ENCODE assay signal across 16 mouse cellular contexts in genomic region chr10:3697500-3697899, GRCm38 (mm10). TPM values are rescaled to one million over a fixed set of nuclear protein-coding genes. Genes with fewer than 3 reads are reported as not detected.
DNase-seq lines count a peak whose midpoint lies in the region; ATAC-seq and TF ChIP-seq lines count a peak whose summit lies in the region.
"Had no signal": no experiment of that assay in that cellular context is flagged by ENCODE, and none has a peak within 500 bp of the region (broad histone marks: within the 10 kb centered on the region; RNA-seq: fewer than 3 reads in every experiment).

No protein-coding gene starts in this region.

- peak overlapping the region; percentile 66 for H3K27ac ChIP-seq in embryonic facial prominence, embryonic 13.5 days
- no peak overlapping the region for H3K27ac ChIP-seq in embryonic facial prominence, embryonic 10.5 days (replicated peaks)
- H3K27ac ChIP-seq in hindbrain, postnatal 0 days = peak overlapping the region; percentile 74; the same call in 1 of the 2 replicates
- no peak overlapping the region for H3K27ac ChIP-seq in hindbrain, embryonic 10.5 days
- H3K27ac ChIP-seq in embryonic facial prominence, embryonic 15.5 days (replicated peaks) = peak overlapping the region; percentile 68
- H3K27ac ChIP-seq: forebrain, embryonic 10.5 days; midbrain, embryonic 15.5 days; neural tube, embryonic 13.5 days had no signal

- no peak overlapping the region for H3K9ac ChIP-seq in embryonic facial prominence, embryonic 13.5 days
- no peak overlapping the region for H3K9ac ChIP-seq in hindbrain, postnatal 0 days (replicated peaks; ENCODE audit: low read length)
- no peak overlapping the region for H3K9ac ChIP-seq in embryonic facial prominence, embryonic 15.5 days
- H3K9ac ChIP-seq: limb, embryonic 12.5 days; midbrain, embryonic 15.5 days; neural tube, embryonic 13.5 days had no signal

- no peak for TF ChIP-seq CTCF in hindbrain, postnatal 0 days (IDR thresholded peaks at IDR 0.05; ENCODE audit: low read depth)

- no peaks in the 10 kb centered on the region for H3K27me3 ChIP-seq in embryonic facial prominence, embryonic 13.5 days
- no peaks in the 10 kb centered on the region for H3K27me3 ChIP-seq in embryonic facial prominence, embryonic 10.5 days (replicated peaks; ENCODE audit: low read depth, poor library complexity, severe bottlenecking)
- no peaks in the 10 kb centered on the region for H3K27me3 ChIP-seq in hindbrain, postnatal 0 days (ENCODE audit: insufficient read depth, low read length)
- H3K27me3 ChIP-seq in hindbrain, embryonic 10.5 days (ENCODE audit: insufficient read depth, poor library complexity, severe bottlenecking) = no peaks in the 10 kb centered on the region
- H3K27me3 ChIP-seq in embryonic facial prominence, embryonic 15.5 days = no peaks in the 10 kb centered on the region
- H3K27me3 ChIP-seq: limb, embryonic 12.5 days; midbrain, embryonic 15.5 days; neural tube, embryonic 13.5 days had no signal

- peaks cover 47% of the 10 kb centered on the region for H3K4me1 ChIP-seq in embryonic facial prominence, embryonic 13.5 days
- H3K4me1 ChIP-seq in embryonic facial prominence, embryonic 10.5 days = peaks cover 17% of the 10 kb centered on the region
- peaks cover 6% of the 10 kb centered on the region; the same call in 1 of the 2 replicates for H3K4me1 ChIP-seq in hindbrain, postnatal 0 days (ENCODE audit: insufficient read depth, low read length)
- no peaks in the 10 kb centered on the region for H3K4me1 ChIP-seq in hindbrain, embryonic 10.5 days (replicated peaks)
- H3K4me1 ChIP-seq in embryonic facial prominence, embryonic 15.5 days = peaks cover 34% of the 10 kb centered on the region

- no peak overlapping the region for H3K4me2 ChIP-seq in embryonic facial prominence, embryonic 13.5 days
- H3K4me2 ChIP-seq in hindbrain, postnatal 0 days (ENCODE audit: low read depth, low read length) = no peak overlapping the region
- no peak overlapping the region for H3K4me2 ChIP-seq in embryonic facial prominence, embryonic 15.5 days (replicated peaks)
- H3K4me2 ChIP-seq: limb, embryonic 12.5 days; midbrain, embryonic 15.5 days; neural tube, embryonic 13.5 days had no signal

- no peak overlapping the region for H3K4me3 ChIP-seq in embryonic facial prominence, embryonic 13.5 days
- no peak overlapping the region for H3K4me3 ChIP-seq in embryonic facial prominence, embryonic 10.5 days
- H3K4me3 ChIP-seq in hindbrain, postnatal 0 days (ENCODE audit: low read length) = no peak overlapping the region
- no peak overlapping the region for H3K4me3 ChIP-seq in hindbrain, embryonic 10.5 days
- no peak overlapping the region for H3K4me3 ChIP-seq in embryonic facial prominence, embryonic 15.5 days (replicated peaks)
- H3K4me3 ChIP-seq: forebrain, embryonic 10.5 days; limb, embryonic 12.5 days; midbrain, embryonic 15.5 days; neural tube, embryonic 13.5 days had no signal

- H3K9me3 ChIP-seq in embryonic facial prominence, embryonic 13.5 days = no peaks in the 10 kb centered on the region
- no peaks in the 10 kb centered on the region for H3K9me3 ChIP-seq in embryonic facial prominence, embryonic 10.5 days
- H3K9me3 ChIP-seq in hindbrain, postnatal 0 days (ENCODE audit: low read length) = no peaks in the 10 kb centered on the region
- no peaks in the 10 kb centered on the region for H3K9me3 ChIP-seq in hindbrain, embryonic 10.5 days
- H3K9me3 ChIP-seq in embryonic facial prominence, embryonic 15.5 days (replicated peaks) = no peaks in the 10 kb centered on the region
- H3K9me3 ChIP-seq: forebrain, embryonic 10.5 days; limb, embryonic 12.5 days; midbrain, embryonic 15.5 days; neural tube, embryonic 13.5 days had no signal

- ATAC-seq in embryonic facial prominence, embryonic 13.5 days (ENCODE audit: insufficient number of reproducible peaks, insufficient read depth, low FRiP score, low TSS enrichment, low read depth) = no peak
- ATAC-seq in hindbrain, postnatal 0 days = no peak
- ATAC-seq in embryonic facial prominence, embryonic 15.5 days (ENCODE audit: insufficient number of reproducible peaks, low FRiP score, low TSS enrichment, low read depth) = no peak
- ATAC-seq: inflammation-experienced regulatory T-cells, adult 6 months; midbrain, embryonic 15.5 days had no signal

- 75% methylated on average over 5 of the region's 5 CpGs for WGBS in embryonic facial prominence, embryonic 13.5 days
- WGBS in embryonic facial prominence, embryonic 10.5 days = 84% methylated on average over 5 of the region's 5 CpGs
- WGBS in hindbrain, postnatal 0 days = 83% methylated on average over 5 of the region's 5 CpGs
- WGBS in hindbrain, embryonic 10.5 days = 90% methylated on average over 5 of the region's 5 CpGs
- 71% methylated on average over 5 of the region's 5 CpGs for WGBS in embryonic facial prominence, embryonic 15.5 days

- no peaks in the 10 kb centered on the region for H3K36me3 ChIP-seq in embryonic facial prominence, embryonic 13.5 days
- H3K36me3 ChIP-seq in embryonic facial prominence, embryonic 10.5 days (replicated peaks) = no peaks in the 10 kb centered on the region
- no peaks in the 10 kb centered on the region for H3K36me3 ChIP-seq in hindbrain, postnatal 0 days (ENCODE audit: insufficient read depth, low read length)
- H3K36me3 ChIP-seq in hindbrain, embryonic 10.5 days = no peaks in the 10 kb centered on the region
- no peaks in the 10 kb centered on the region for H3K36me3 ChIP-seq in embryonic facial prominence, embryonic 15.5 days
- H3K36me3 ChIP-seq: forebrain, embryonic 10.5 days; limb, embryonic 12.5 days; midbrain, embryonic 15.5 days; neural tube, embryonic 13.5 days had no signal

- DNase-seq in embryonic facial prominence, embryonic 10.5 days (ENCODE audit: low spot score) = no peak
- DNase-seq in hindbrain, postnatal 0 days (ENCODE audit: low spot score) = no peak
- DNase-seq in hindbrain, embryonic 10.5 days (ENCODE audit: low spot score) = no peak
- DNase-seq in lung, postnatal 10 days = peak; percentile 70
- no peak for DNase-seq in cerebellum, postnatal 4 days (ENCODE audit: low spot score in 2 of 2)
- DNase-seq in urinary bladder, postnatal 10 days (ENCODE audit: low spot score) = no peak
- DNase-seq: embryo, embryonic 11 days; retina, postnatal 1 day; spleen, adult 18-20 months had no signal

RNA-seq across cellular contexts. Expression of gene Plekhg1, which starts 42.7 kb away (rescaled TPM):
- 18.4 and 21.8 TPM in 2 replicates for polyA plus RNA-seq in embryonic facial prominence, embryonic 13.5 days (2015; fragmentation: Nextera tagmentation; extraction: Ambion mirVana)
- 13.7 and 14.4 TPM in 2 replicates for polyA plus RNA-seq in embryonic facial prominence, embryonic 10.5 days (2016; fragmentation: Nextera tagmentation; extraction: Ambion mirVana)
- total RNA-seq in hindbrain, postnatal 0 days (2014; rRNA removed) = 14.8 and 24.4 TPM in 2 replicates
- 6.8 and 10.2 TPM in 2 replicates for polyA plus RNA-seq in hindbrain, postnatal 0 days (2015; fragmentation: Nextera tagmentation; extraction: Ambion mirVana)
- polyA plus RNA-seq in hindbrain, embryonic 10.5 days (2016; fragmentation: Nextera tagmentation; extraction: Ambion mirVana) = 10.9 and 12.5 TPM in 2 replicates
- polyA plus RNA-seq in embryonic facial prominence, embryonic 15.5 days (2015; fragmentation: Nextera tagmentation; extraction: Ambion mirVana) = 15.3 and 16.1 TPM in 2 replicates

Comparison
In these comparisons a context has a peak if more than half of its experiments do, and no peak if none do; other contexts are left out.
1. H3K27ac ChIP-seq: peak in embryonic facial prominence, embryonic 13.5 days (single experiment), hindbrain, postnatal 0 days (single experiment) and embryonic facial prominence, embryonic 15.5 days (single experiment); none in embryonic facial prominence, embryonic 10.5 days (single experiment) and hindbrain, embryonic 10.5 days (single experiment).